Mouse (Mus musculus) forebrain, embryonic 10.5 days (tissue): ENCODE measurements around the gene 0610009B22Rik. TPM values are rescaled to one million over a fixed set of nuclear protein-coding genes. Genes with fewer than 3 reads are reported as not detected.
"Not testable (repeated sequence)": the region's sequence is repeated elsewhere in the genome, so short reads cannot be mapped to it uniquely, and the experiment has no call there.

Experiments
- DNase-seq: peaks from one replicate; pipeline ENCODE4 v3.0.0-alpha.2; 2017; ENCODE audit warnings: low spot score; ENCODE audit errors: extremely low spot score
- H3K27ac ChIP-seq: fragments of 300-500 bp; sonication (generic); 2 replicates; pipeline ENCODE4 v1.5.1; 2016; ENCODE audit warnings: mild to moderate bottlenecking
- H3K27me3 ChIP-seq: fragments of 300-500 bp; sonication (generic); 2 replicates; pipeline ENCODE4 v1.6.1; 2016; ENCODE audit warnings: mild to moderate bottlenecking; ENCODE audit not compliant: poor library complexity, severe bottlenecking
- H3K36me3 ChIP-seq: fragments of 300-500 bp; sonication (generic); replicated peaks from 2 replicates; pipeline ENCODE4 v1.6.1; 2016; ENCODE audit warnings: mild to moderate bottlenecking, moderate library complexity
- H3K4me1 ChIP-seq: fragments of 300-500 bp; sonication (generic); 2 replicates; pipeline ENCODE4 v1.6.1; 2016
- H3K4me3 ChIP-seq: fragments of 300-500 bp; sonication (generic); 2 replicates; pipeline ENCODE4 v1.5.1; 2016; ENCODE audit warnings: mild to moderate bottlenecking, moderate library complexity
- H3K9me3 ChIP-seq: fragments of 300-500 bp; sonication (generic); 2 replicates; pipeline ENCODE4 v1.6.1; 2016; ENCODE audit warnings: mild to moderate bottlenecking, moderate library complexity
- WGBS: fragments of 180-500 bp; shearing (Covaris S2); methylation state at CpG from one replicate; pipeline ENCODE4 v1.1.7; 2016; 5-methylcytosine and 5-hydroxymethylcytosine counted together
- polyA plus RNA-seq: library from polyadenylated mRNA; unstranded; fragments of >200 nt; fragmentation: Nextera tagmentation; extraction: Ambion mirVana; gene quantifications from 2 replicates; pipeline ENCODE4 v1.2.1, GENCODE M21; 2016

The 0610009B22Rik gene
- polyA plus RNA-seq = 78.4 and 78.7 TPM in 2 replicates

DNA sequence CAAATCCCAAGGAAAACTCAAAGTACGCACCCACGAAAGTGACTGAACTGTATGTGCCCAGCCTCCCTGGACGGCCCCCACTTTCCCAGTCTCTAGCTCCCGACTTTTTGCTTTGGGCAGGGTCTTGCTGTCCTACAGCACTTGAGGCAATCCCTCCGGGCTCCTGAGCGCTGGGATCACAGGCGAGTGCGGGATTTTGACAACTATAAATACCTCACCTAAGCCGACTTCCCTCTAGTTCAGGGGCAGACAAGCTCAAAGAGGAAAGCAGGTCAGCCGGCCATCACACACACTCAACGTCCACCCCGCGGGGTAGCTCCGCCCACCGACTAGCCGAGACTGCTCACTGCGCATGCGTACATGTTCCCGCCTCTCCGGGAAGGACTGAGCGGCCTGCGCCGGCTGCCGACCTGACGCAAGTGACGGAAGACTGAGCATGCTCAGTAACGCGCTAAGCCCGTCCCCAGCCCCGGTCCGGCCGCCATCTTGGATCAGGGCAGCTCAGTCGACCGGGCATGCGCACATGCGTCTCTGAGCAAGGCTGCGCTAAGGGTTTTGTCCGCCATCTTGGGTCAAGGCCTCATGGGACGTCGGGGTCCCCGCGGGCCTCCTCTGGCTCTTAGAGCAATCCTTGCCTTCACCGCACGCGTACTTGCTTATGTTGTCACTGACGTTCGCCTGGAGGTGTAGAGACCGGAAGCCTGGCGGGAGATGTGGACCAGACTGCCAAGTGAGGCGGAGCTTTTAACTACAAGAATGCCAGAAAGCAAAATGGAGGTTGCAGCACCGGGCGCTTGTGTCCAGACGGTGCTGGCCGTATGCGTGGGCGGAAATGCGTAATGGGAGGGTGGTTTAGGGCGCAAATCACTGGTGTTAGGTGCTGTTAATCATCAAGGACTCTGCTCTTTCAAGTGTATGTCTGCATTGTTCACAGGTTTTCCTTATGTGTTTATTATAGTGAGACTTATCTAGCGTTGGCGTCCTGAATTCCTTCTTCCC lies at the start of gene 0610009B22Rik:
0610009B22Rik (minus strand) TSS at position 545 of the 999 bp plus-strand sequence.
- 0% methylated on average over 60 of the region's 60 CpGs for WGBS
- DNase-seq = peak; percentile 100
- H3K4me1 ChIP-seq = peaks cover 19% of the 10 kb centered on the region
- peak within 1 kb of the TSS; percentile 63 for H3K4me3 ChIP-seq
- no peaks in the 10 kb centered on the region for H3K27me3 ChIP-seq
- H3K9me3 ChIP-seq = no peaks in the 10 kb centered on the region
- peaks cover 28% of the 10 kb centered on the region for H3K36me3 ChIP-seq
- peak within 1 kb of the TSS; percentile 99 for H3K27ac ChIP-seq

DNA sequence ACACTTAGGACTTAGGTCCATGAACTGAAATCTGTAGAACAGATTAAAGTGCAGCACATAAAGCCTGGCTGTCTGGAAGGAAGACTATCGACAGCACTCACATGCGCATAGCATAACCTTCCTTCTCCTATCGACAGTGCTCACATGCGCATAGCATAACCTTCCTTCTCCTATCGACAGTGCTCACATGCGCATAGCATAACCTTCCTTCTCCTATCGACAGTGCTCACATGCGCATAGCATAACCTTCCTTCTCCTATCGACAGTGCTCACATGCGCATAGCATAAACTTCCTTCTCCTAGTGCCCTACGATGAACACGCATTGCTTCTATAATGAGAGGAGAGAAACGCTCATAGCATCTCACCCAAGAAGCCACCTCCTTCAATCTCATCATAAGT lies 45.5 kb upstream of the 0610009B22Rik start:
- 95% methylated on average over 13 of the region's 13 CpGs for WGBS
- not testable (repeated sequence) for H3K4me1 ChIP-seq, H3K4me3 ChIP-seq, H3K27me3 ChIP-seq, H3K9me3 ChIP-seq, DNase-seq, H3K27ac ChIP-seq
- H3K36me3 ChIP-seq = peaks cover 73% of the 10 kb centered on the region

DNA sequence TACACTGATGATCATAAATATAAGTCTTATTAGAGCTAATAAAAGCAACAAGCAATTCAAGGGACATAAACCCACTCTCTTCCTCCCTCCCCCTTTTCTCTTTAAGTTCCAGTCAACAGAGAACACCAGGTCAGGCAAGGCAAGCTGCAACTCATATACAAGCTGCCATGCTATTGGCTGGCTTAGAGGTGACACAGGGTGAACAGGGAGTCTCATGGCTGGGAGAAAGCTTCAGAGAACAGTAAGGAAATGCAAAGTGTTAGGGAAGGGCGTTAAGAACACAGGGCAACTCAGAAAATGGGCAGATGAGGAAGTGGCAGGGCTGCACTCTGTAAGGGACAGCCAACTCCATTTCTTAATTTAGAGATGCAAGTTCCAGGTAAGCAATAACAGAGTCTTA lies 44.2 kb upstream of the 0610009B22Rik start:
- Histone ChIP-seq H3K4me1 (no peaks in the 10 kb centered on the region), H3K9me3 (no peaks in the 10 kb centered on the region), H3K27me3 (no peaks in the 10 kb centered on the region), H3K4me3 (no peak overlapping the region), H3K36me3 (peaks cover 68% of the 10 kb centered on the region), H3K27ac (no peak overlapping the region)
- 83% methylated on average over 1 of the region's 1 CpGs for WGBS
- DNase-seq = no peak

DNA sequence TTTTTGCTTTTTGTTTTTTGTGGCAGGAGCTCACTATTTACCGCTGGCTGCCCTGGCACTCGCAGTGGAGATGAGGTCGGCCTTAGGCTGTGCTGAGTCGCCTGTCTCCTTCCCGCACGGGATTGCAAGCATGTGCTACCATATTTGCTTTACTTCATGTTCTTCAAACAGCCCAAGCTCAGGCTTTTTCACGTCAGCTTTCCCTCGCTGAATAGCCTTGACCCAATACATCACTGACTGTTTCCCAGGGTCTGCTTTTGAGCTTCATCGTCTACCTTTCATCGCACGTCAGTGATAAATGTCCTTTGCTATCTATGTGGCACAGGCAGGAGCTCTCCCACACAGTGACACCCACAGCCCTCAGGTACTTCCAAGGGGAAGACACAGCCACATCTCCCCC lies 32.4 kb upstream of the 0610009B22Rik start:
- Histone ChIP-seq H3K4me1 (no peaks in the 10 kb centered on the region), H3K27ac (no peak overlapping the region), H3K36me3 (peaks cover 90% of the 10 kb centered on the region), H3K9me3 (no peaks in the 10 kb centered on the region), H3K27me3 (no peaks in the 10 kb centered on the region), H3K4me3 (no peak overlapping the region)
- 98% methylated on average over 11 of the region's 11 CpGs for WGBS
- no peak for DNase-seq

DNA sequence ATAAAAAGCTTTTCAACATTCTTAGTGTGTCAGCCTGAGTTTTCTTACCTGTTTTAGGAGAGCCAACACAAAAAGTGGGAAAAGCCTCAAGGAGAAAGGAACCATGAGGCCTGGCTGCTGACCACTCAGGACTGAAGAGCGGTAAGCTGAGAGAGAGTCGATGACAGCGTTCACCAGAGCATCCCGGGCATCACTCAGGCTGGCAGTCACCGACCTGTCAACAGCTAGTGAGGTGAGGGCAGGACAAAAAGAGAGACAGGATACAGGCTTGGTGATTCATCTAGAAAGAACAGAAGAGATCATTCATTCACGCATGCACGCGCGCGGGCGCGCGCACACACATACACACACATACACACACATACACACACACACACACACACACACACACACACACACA lies 18.4 kb upstream of the 0610009B22Rik start:
- Histone ChIP-seq H3K9me3 (no peaks in the 10 kb centered on the region), H3K27me3 (no peaks in the 10 kb centered on the region), H3K4me1 (no peaks in the 10 kb centered on the region; the same call in 1 of the 2 replicates), H3K27ac (no peak overlapping the region), H3K4me3 (no peak overlapping the region), H3K36me3 (peaks cover 91% of the 10 kb centered on the region)
- 99% methylated on average over 13 of the region's 13 CpGs for whole genome bisulfite sequencing
- DNase-seq = no peak

DNA sequence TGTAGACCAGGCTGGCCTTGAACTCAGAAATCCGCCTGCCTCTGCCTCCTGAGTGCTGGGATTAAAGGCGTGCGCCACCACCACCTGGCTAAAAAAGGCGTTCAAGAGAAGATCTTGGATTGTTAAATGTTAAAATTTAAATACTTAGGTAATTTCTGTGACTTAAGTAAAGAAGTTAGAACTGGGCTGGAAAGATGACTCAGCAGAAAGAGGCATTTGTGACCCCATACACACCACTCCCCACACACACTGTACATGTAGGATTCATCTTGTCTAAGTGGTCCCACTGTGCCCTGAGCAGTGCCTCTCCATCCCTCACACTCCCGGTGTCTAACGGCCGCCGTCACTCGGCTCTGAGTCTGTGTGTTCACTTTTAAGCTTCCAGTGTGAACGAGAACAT lies 17.8 kb upstream of the 0610009B22Rik start:
- DNase-seq = no peak
- no peak overlapping the region for H3K4me3 ChIP-seq
- H3K36me3 ChIP-seq = peaks cover 91% of the 10 kb centered on the region
- no peaks in the 10 kb centered on the region for H3K9me3 ChIP-seq
- no peak overlapping the region for H3K27ac ChIP-seq
- H3K4me1 ChIP-seq = no peaks in the 10 kb centered on the region; the same call in 1 of the 2 replicates
- WGBS = 97% methylated on average over 10 of the region's 10 CpGs
- H3K27me3 ChIP-seq = no peaks in the 10 kb centered on the region

DNA sequence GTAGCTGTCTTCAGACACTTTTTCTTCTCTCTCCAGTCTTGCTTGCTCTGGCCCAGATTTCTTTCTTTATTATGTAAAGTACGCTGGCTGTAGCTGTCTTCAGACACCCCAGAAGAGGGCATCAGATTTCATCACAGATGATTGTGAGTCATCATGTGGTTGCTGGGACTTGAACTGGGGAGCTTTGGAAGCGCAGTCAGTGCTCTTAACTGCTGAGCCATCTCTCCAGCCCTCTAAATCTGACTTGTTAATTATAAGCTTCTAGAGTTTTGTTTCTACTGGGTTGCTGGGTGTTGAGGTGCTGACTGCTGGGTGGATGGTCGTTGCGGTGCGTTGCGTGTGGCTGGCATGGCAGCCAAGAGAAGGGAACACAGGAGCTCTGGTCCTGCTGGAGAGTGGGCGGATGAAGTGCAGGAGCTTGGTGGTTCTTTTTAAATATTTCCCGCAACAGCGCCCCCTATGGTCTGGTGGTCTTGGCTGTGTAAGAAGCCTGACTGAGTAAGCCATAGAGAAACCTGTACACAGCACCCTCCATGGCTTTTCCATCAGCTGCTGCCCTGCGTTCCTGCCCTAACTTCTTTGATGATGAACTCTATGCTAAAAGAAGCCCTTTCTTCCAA lies 14.8 kb upstream of the 0610009B22Rik start:
- no peaks in the 10 kb centered on the region; the same call in 1 of the 2 replicates for H3K4me1 ChIP-seq
- H3K9me3 ChIP-seq = no peaks in the 10 kb centered on the region
- H3K27me3 ChIP-seq = no peaks in the 10 kb centered on the region
- H3K4me3 ChIP-seq = no peak overlapping the region
- peak; percentile 22 for DNase-seq
- no peak overlapping the region for H3K27ac ChIP-seq
- H3K36me3 ChIP-seq = peaks cover 94% of the 10 kb centered on the region
- 68% methylated on average over 10 of the region's 10 CpGs for WGBS

DNA sequence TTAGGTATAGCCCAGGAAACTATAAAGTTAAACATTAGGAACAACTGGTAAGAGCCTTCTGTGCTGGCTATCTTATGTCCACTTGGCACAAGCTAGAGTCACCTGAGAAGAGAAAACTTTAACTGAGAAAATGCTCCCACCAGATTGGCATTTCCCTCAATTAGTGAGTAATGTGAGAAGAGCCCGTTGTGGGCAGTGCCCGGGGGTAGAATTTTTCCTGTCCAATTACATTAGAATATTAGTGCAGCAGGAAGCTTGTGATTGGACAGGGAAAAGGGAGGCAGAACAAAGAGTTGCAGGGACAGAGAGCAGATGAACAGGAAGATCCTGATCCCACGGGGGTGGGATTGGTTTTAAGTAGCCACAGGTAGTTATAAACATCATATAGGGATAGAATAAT lies 14.2 kb upstream of the 0610009B22Rik start:
- WGBS = 75% methylated on average over 3 of the region's 3 CpGs
- Histone ChIP-seq H3K36me3 (peaks cover 94% of the 10 kb centered on the region), H3K4me3 (no peak overlapping the region), H3K27me3 (no peaks in the 10 kb centered on the region), H3K4me1 (no peaks in the 10 kb centered on the region; the same call in 1 of the 2 replicates), H3K9me3 (no peaks in the 10 kb centered on the region), H3K27ac (no peak overlapping the region)
- no peak for DNase-seq

DNA sequence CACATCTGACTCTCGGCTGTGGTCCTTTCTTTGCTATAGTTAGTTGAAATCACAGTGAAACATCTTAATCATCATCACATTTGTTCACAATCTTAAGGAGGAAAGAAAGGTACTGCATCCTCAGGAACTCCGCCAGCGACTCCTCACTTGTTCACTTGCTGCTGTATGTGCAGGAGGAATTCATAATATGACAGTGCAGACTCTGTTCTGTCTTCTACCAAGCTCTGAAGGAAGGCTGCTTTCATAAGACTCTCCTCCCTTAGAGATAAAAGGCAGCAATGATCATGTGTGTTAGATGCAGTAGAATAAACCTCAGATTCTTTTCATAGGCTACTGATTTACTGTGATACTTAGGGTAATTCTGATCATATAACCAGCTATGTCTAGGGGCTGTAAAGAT lies 6.3 kb upstream of the 0610009B22Rik start:
- WGBS = 93% methylated on average over 3 of the region's 3 CpGs
- no peaks in the 10 kb centered on the region for H3K27me3 ChIP-seq
- H3K4me1 ChIP-seq = no peaks in the 10 kb centered on the region
- H3K27ac ChIP-seq = no peak overlapping the region
- H3K4me3 ChIP-seq = no peak overlapping the region
- peaks cover 60% of the 10 kb centered on the region for H3K36me3 ChIP-seq
- DNase-seq = no peak
- H3K9me3 ChIP-seq = no peaks in the 10 kb centered on the region

DNA sequence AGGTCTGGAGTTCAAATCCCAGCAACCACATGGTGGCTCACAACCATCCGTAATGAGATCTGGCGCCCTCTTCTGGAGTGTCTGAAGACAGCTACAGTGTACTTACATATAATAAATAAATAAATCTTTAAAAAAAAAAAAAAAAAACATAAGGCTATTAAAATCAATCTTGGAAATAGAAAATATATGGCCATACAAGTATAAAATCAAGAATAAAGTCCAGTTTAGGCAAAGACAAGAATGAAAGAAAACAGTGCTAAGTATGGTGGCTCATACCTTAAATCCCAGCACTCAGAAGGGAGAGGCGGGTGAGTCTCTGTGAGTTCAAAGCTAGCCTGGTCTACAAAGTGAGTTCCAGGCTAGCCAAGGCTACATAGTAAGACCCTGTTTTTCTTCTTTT lies 1.9 kb upstream of the 0610009B22Rik start:
- H3K4me3 ChIP-seq, DNase-seq, H3K27me3 ChIP-seq, H3K9me3 ChIP-seq, H3K27ac ChIP-seq: not testable (repeated sequence)
- peaks cover 19% of the 10 kb centered on the region for H3K4me1 ChIP-seq
- WGBS = 73% methylated on average over 3 of the region's 3 CpGs
- peaks cover 23% of the 10 kb centered on the region for H3K36me3 ChIP-seq

DNA sequence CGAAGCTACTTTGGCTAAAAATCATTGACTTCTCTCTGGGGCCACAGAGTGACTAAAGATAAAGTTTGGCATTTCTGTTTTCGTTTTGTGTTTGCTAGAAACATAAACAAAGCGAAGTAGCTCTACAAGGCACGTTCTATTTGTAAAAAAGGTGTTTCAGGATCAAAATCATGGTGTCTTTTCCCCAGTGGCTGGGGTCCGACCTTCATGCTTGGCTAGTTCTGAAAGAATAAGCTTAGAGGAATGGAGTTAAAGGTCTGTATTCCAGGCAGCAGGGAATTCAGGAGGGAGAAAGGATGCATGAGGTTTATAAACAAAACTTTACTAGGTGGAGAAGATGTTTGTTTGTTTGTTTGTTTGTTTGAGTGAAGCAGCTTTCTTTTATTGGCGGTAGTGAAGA lies 669 bp upstream of the 0610009B22Rik start:
- H3K27me3 ChIP-seq = no peaks in the 10 kb centered on the region
- no peak for DNase-seq
- H3K27ac ChIP-seq = peak overlapping the region; percentile 99
- WGBS = 22% methylated on average over 6 of the region's 6 CpGs
- peaks cover 19% of the 10 kb centered on the region for H3K4me1 ChIP-seq
- H3K36me3 ChIP-seq = peaks cover 28% of the 10 kb centered on the region
- peak overlapping the region; percentile 63 for H3K4me3 ChIP-seq
- H3K9me3 ChIP-seq = no peaks in the 10 kb centered on the region

DNA sequence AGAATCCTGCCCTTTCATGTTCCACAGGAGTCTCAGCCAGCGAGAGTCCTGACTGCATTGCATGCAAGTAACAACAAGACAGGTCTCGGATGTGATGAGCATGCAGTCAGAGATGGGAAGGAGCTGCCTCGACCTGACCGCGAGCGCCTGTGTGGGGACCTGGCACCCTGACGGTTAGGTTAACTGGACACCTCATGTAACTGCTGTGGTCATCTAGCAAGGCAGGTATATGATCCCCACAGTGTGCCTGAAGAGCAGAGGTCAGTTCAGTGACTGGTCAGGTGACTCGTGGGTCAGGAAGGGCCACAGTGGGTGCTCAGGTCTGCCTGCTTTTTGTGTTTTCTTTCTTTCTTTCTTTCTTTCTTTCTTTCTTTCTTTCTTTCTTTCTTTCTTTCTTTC lies 6.7 kb downstream of the 0610009B22Rik start:
- Histone ChIP-seq H3K9me3 (no peaks in the 10 kb centered on the region), H3K36me3 (peaks cover 15% of the 10 kb centered on the region), H3K27me3 (no peaks in the 10 kb centered on the region), H3K4me1 (peaks cover 8% of the 10 kb centered on the region), H3K4me3 (no peak overlapping the region), H3K27ac (no peak overlapping the region)
- DNase-seq = no peak
- WGBS = 45% methylated on average over 8 of the region's 8 CpGs
